Mouse (Mus musculus) gastrocnemius, postnatal 4 days (tissue): ENCODE results near the gene Nkain4. TPM values are rescaled to one million over a fixed set of nuclear protein-coding genes. Genes with fewer than 3 reads are reported as not detected.

ENCODE experiments used
- DNase-seq, 2 experiments: peaks; one replicate each; pipeline ENCODE4 v3.0.0; 2021 to 2022; ENCODE audit warnings: low spot score in 2 of 2, mixed read lengths in 2 of 2
- microRNA-seq: library from miRNA; unstranded; fragments of <30 nt; microRNA quantifications from one replicate; pipeline ENCODE4 v1.2.0, GENCODE M21; 2021
- total RNA-seq, 2 experiments: library from RNA; stranded (reverse); gene quantifications; 2 replicates each; pipeline ENCODE4 v1.2.3; 2021

Nkain4 gene
- total RNA-seq, 2 experiments from 2014 or later = 2.5 to 3.6 TPM

DNA sequence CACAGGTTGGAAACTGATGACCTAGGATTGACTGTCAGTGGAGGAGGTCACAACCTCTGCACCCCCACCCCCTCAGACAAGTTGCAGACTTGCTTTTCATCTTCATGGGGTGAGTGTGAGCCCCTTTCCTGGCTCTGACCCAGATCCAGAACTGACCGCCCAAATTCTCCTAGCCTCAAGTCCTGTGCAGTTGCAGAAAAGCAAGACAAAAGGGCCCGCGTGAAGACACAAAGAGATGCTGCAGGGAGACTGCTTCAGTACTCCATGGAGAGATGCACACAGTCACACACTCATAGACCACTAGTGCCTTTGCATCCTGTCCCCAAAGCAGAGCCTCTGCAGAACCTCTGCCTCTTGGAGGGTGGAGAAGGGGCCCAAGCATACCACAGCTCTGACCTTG, 59.2 kb downstream of the Nkain4 start:
- no peak for DNase-seq

DNA sequence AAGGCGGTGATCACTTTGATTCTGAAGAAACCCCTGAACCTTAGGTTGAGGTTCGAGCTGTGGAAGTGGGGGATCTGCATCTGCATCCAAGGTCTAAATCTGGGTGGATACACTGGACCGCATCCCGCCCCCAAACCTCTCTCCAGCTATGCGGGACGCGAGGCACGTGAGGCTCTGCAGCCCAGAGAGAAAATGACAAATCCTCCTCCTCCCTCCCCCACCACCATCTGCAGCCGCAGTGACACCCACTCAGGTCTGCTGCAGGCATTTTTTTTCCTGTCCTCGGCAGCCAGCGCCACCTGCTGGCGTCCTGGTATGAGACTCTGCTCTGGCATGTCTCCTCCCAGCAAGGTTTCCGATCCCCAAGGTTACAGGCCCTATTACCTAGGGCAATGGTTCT, 59.8 kb downstream of the Nkain4 start:
- peak; percentile 30 to 54 for DNase-seq

DNA sequence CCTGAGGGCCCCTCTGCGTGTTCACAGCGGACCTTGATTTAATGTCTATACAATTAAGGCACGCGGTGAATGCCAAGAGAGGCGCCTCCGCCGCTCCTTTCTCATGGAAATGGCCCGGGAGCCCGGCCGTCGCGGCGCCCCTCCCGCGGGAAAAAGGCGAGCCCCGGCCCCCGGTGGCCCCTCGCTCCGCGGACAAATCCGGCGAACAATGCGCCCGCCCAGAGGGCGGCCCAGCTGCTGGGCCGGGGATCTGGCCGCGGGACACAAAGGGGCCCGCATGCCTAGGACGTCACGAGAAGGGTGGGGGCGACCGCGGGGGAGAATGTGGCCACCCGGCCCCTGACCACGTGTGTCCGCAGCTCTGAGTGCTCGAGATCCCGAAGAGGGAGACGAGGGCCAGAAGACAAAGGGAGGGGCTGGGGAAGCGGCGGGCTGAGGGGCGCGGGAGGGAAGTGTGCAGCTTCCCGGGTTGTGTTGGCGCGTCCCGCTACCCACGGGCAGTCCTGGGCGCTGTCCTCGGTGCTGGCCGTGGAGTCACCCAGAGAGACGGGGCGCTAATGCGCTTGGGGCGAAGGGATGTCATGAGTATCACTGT, 60.4 kb downstream of the Nkain4 start:
- peak in 1 of 2 experiments; percentile 57 for DNase-seq

DNA sequence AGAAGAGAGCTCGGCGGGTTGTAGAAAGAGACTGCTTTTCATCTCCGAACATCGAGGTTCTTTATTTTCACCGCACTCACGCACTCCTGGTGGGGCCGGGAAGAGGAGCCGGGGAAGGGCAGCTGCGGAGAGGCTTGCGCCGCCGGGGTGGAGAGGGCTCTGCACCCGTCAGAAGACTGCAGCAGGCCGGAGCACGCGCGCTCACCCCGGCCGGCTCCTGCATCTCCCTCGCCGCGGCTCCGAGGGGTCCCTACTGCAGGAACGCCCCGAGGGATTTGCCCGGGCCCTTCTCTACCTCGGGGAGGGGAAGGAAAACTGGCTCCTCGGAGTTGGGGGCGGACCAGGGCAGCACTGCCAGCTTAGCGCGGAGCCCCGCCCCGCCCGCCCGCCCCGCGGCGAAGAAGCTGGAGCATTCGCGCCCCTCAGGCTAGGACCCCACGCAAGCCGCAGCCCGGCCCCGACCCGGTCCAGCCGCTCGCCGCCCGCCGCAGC, 60.9 kb downstream of the Nkain4 start:
- DNase-seq = no peak

DNA sequence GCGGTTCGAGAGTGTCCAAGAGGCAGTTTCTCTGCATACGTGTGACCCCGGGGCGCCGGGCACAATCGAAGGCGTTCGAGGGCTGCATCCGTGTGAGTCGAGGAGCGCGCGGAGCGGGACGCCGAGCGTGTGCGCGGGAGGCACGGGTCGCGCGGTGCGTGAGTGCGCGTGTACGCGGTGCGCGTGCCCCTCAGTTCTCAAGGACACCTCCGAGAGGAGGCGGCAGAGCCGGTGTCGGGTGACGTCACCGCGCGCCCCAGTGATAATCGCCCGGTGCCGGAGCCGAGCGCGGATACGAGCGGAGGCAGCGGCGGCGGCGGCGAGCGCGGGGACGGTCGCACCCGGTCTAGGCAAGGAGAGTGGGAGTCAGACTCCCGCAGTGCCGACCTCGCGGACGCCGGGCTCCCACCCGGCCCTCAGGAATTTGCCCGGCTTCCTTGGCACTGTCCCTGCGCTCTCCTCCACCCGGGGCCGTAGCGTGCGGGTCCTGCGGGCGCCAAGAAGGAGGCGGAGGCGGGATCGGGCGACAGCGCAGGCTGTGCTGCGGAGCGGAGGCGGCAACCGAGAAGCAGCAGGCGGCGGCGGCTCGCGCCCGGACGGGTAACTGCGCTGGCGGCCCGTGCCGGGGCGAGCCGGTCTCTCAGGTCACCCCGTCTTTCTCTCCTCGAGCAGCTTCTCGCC, 61.5 kb downstream of the Nkain4 start:
- DNase-seq = peak in 1 of 2 experiments; percentile 18

DNA sequence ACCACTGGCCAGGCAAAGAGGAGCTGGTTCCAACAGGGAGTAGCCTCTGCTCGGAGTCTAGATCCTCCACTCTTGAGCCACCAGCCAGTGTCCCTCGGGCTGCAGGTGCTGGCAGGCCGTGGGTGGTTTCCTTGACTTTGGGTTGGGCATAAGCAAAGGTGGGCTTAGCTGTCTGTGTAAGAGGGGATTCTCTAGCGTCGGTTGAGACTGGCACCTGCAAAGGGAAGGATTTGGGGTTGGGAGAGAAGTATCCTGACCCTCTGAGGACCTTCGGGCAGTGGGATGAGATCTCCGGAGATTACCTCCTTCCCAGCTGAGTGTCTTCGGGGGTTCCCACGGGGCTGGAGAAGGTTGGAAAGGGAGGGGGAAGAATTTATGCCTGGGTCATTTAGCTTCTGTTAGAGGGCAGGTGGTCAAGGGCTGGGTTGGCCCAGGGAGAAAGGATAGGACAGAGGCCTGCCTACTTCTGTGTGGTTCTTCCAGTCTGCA, 62.6 kb downstream of the Nkain4 start:
- no peak for DNase-seq

DNA sequence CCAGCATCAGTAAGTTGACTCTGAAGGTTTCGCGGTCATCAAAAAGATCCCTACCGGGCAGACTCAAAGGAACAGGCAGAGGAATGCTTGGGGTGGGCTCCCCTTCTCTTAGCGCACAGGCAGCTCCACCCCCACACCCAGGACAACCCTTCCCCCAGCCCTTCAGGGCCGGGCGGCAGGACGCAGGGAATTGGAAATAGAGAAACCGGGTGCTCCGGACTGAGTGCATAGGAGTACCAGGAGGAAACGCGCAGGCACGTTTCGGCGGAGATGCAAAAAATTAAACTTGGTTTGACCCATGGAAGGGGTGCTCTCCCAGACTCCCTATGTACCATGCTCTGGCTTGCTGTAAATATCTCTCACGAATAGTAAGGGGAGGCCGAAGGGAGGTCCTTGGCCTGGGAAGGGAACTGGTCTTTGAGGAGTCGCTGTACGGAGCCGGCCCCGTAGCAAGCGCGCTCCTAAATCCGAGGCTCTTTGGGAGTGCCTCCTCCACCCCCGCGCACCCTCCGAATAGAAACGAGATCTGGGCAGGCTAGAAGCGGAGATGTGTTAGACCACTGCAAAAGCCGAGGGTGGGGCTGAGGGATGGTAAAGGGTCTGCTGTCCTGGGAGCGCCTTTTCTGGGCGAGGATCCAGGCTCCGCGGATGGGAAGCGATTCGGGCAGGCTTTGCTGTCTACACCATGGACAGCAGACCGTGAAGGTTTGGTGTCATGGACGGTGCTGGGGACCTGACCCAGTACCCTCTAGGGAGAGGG, 63.2 kb downstream of the Nkain4 start:
- no peak for DNase-seq

DNA sequence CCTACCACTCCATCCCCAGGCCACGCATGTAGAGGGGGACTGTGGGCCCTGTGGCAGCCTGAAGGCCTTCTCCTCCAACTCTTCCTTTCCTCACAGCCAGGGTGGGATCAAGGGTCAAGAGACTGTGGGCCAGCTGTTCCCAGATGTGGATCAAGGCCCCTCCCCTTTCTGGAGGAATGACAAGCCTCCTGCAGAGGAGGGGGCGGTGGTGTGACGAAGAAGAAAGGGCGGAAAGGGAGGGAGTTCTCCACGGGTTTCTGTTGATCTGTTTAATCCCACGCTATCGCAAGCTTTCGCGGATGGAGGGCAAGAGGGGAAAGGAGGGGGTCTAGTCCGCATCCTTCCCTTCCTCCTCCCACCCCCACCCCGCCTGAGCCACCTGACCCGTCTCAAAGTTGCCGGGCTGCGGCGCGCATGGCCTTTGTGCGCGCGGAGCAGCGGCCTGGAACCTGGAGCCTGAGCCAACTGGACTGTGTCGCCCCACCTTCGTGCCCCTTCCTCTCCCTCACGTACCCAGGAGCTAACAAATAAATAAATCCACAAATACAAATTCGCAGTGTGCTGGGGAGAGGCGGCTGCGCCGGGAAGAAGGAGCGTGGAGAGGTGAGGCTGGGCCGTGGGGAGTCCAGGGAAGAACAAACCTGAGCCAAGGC, 64.0 kb downstream of the Nkain4 start:
- no peak for DNase-seq

DNA sequence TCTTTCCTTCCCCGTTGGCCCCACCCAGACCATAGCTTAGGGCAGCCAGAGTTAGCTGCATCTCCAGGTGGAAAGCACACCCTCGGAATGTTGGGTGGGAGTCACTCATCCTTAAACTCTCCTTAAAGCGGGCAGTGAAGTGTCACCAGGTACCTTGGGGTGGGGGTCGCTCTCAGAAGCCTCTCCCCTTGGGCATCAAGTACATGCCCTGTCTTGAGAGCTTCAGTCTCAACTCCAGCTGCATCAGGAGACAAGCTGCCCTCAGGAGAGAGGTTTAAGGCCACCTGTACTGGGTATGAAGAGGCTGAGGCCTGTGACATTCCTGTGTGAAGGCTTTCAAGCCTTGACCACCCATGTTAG, 64.6 kb downstream of the Nkain4 start:
- DNase-seq = no peak

DNA sequence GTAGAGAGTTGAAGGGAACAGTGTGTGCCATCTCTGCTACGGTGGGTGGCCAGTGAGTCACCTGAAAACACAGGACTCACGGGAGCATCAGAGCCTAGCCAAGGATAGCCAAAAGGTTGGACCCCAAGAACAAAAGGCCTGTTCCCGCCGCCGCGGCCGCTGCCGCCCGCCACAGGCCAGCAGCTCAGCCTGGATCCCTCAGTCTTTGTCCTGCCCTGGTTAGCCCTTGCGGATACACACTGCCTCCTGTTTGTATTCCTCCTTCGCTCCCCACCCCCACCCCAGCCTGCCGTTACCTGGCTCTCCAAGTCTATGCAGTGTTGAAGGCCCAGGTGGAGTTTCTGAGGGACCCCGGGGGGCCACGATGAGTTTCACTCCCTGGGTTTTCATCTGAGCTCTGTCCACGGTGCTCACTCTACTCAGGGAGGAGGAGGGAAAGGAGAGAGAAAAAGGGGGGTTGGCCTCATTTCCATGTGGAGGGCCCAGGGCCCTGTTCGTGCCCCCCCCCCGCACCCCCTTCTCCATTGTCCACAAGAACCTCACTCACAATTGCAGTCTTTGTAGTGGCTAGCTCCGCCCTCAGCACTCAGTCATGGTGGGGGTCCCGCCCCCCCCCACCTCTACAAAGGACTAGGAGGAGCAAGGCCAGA, 65.1 kb downstream of the Nkain4 start:
- no peak for DNase-seq

DNA sequence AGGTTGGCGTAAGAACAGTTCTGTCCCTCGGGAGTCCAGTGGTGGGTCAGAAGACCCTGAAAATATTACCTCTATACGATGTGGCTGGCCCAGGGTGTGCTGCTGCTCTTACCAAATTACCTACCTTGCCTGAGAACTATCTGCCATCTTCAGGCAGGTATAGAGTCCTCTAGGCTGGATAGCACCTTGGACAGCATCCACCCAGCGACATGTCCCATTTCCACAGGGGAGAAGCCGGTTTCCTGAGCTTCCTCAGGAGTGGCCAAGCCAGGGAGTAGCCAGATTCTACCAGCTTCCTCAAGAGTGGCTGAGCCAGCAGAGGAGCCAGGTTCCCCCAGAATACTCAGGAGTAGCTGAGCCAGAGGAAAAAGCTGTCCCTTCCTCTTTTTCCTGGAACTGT, 69.2 kb downstream of the Nkain4 start:
- DNase-seq = no peak

Small RNA genes lying within 50 kb of the gene (microRNA-seq; reads per million reads assigned to microRNA genes)
- not detected for gene Mir124a-3

Other genes starting within 250 kb of the Nkain4 start
- 10 to 100 TPM; 37.9 to 41.3 TPM for gene Dido1, start 244.7 kb downstream of the Nkain4 start, total RNA-seq
- gene Gid8, start 244.6 kb downstream of the Nkain4 start, total RNA-seq = 10 to 100 TPM; 55.3 to 63.3 TPM
- gene Slc17a9, start 229.4 kb downstream of the Nkain4 start, total RNA-seq = under 1 TPM; 0.73 to 0.93 TPM
- not detected for gene Bhlhe23, start 177.8 kb downstream of the Nkain4 start, total RNA-seq
- 10 to 100 TPM; 42.2 to 48.3 TPM for gene Ythdf1, start 33.8 kb downstream of the Nkain4 start, total RNA-seq
- not detected for gene Birc7, start 25.7 kb downstream of the Nkain4 start, total RNA-seq
- gene Arfgap1, start 12.5 kb upstream of the Nkain4 start, total RNA-seq = 10 to 100 TPM; 69.0 to 73.9 TPM
- gene Col20a1, start 31.8 kb upstream of the Nkain4 start, total RNA-seq = 10 to 100 TPM; 11.1 to 13.1 TPM
- 1 to 10 TPM; 2.9 to 3.8 TPM for gene Chrna4, start 88.8 kb upstream of the Nkain4 start, total RNA-seq
- gene Kcnq2, start 180.6 kb upstream of the Nkain4 start, total RNA-seq = not detected
- gene Eef1a2, start 202.3 kb upstream of the Nkain4 start, total RNA-seq = 100 to 1,000 TPM; 639 to 677 TPM
- gene Ppdpf, start 232.5 kb upstream of the Nkain4 start, total RNA-seq = 10 to 100 TPM; 67.4 to 71.2 TPM
- under 1 TPM in 1 of 2 experiments, not detected in 1; 0.10 TPM for gene Ptk6, start 248.1 kb upstream of the Nkain4 start, total RNA-seq